Comparison of ENCODE assay signal across 10 mouse cellular contexts in genomic region chr4:73599248-73599647, GRCm38 (mm10). TPM values are rescaled to one million over a fixed set of nuclear protein-coding genes. Genes with fewer than 3 reads are reported as not detected.
DNase-seq lines count a peak whose midpoint lies in the region; ATAC-seq and TF ChIP-seq lines count a peak whose summit lies in the region.
"Had no signal": no experiment of that assay in that cellular context is flagged by ENCODE, and none has a peak within 500 bp of the region (broad histone marks: within the 10 kb centered on the region; RNA-seq: fewer than 3 reads in every experiment).

No protein-coding gene starts in this region.

- WGBS in embryonic facial prominence, embryonic 11.5 days = 7% methylated on average over 3 of the region's 3 CpGs
- WGBS in embryonic facial prominence, embryonic 10.5 days = 10% methylated on average over 3 of the region's 3 CpGs
- WGBS in hindbrain, postnatal 0 days = 6% methylated on average over 3 of the region's 3 CpGs
- WGBS in stomach, postnatal 0 days = 7% methylated on average over 3 of the region's 3 CpGs

- H3K27me3 ChIP-seq in embryonic facial prominence, embryonic 11.5 days (ENCODE audit: control insufficient read depth, insufficient read depth, low read length) = no peaks in the 10 kb centered on the region
- H3K27me3 ChIP-seq in embryonic facial prominence, embryonic 10.5 days (replicated peaks; ENCODE audit: low read depth, poor library complexity, severe bottlenecking) = no peaks in the 10 kb centered on the region
- H3K27me3 ChIP-seq in hindbrain, postnatal 0 days (ENCODE audit: insufficient read depth, low read length) = no peaks in the 10 kb centered on the region
- H3K27me3 ChIP-seq in stomach, postnatal 0 days (ENCODE audit: control insufficient read depth, insufficient read depth, low read length) = no peaks in the 10 kb centered on the region

- peak; percentile 82 for DNase-seq in embryonic facial prominence, embryonic 11.5 days (ENCODE audit: low spot score)
- no peak for DNase-seq in embryonic facial prominence, embryonic 10.5 days (ENCODE audit: low spot score)
- peak; percentile 11 for DNase-seq in right cerebral cortex, adult 18-20 months
- DNase-seq in right cerebral cortex, postnatal 25 days = no peak
- peak; percentile 91 for DNase-seq in hindbrain, postnatal 0 days (ENCODE audit: low spot score)
- DNase-seq in stomach, postnatal 0 days (ENCODE audit: low spot score) = no peak
- no peak for DNase-seq in gastrocnemius, adult 18-20 months (ENCODE audit: low spot score)
- DNase-seq in cerebellum, adult 8-10 months = no peak

- H3K4me3 ChIP-seq in embryonic facial prominence, embryonic 11.5 days (ENCODE audit: low read depth, low read length) = no peak overlapping the region
- no peak overlapping the region for H3K4me3 ChIP-seq in embryonic facial prominence, embryonic 10.5 days
- no peak overlapping the region for H3K4me3 ChIP-seq in hindbrain, postnatal 0 days (ENCODE audit: low read length)
- H3K4me3 ChIP-seq in stomach, postnatal 0 days (ENCODE audit: low read depth, low read length) = no peak overlapping the region

- H3K4me1 ChIP-seq in embryonic facial prominence, embryonic 11.5 days (ENCODE audit: control insufficient read depth, insufficient read depth, low read length) = no peaks in the 10 kb centered on the region
- H3K4me1 ChIP-seq in embryonic facial prominence, embryonic 10.5 days = no peaks in the 10 kb centered on the region
- no peaks in the 10 kb centered on the region for H3K4me1 ChIP-seq in hindbrain, postnatal 0 days (ENCODE audit: insufficient read depth, low read length)
- no peaks in the 10 kb centered on the region for H3K4me1 ChIP-seq in stomach, postnatal 0 days (replicated peaks; ENCODE audit: control insufficient read depth, insufficient read depth)

- H3K9ac ChIP-seq in embryonic facial prominence, embryonic 11.5 days (replicated peaks; ENCODE audit: low read length) = no peak overlapping the region
- no peak overlapping the region for H3K9ac ChIP-seq in hindbrain, postnatal 0 days (replicated peaks; ENCODE audit: low read length)
- H3K9ac ChIP-seq in stomach, postnatal 0 days (ENCODE audit: low read length) = no peak overlapping the region

- TF ChIP-seq CTCF in hindbrain, postnatal 0 days (IDR thresholded peaks at IDR 0.05; ENCODE audit: low read depth) = peak; percentile 81
- peak; percentile 77 for TF ChIP-seq CTCF in stomach, postnatal 0 days (IDR thresholded peaks at IDR 0.05; ENCODE audit: low read depth)

- no peaks in the 10 kb centered on the region for H3K9me3 ChIP-seq in embryonic facial prominence, embryonic 11.5 days (replicated peaks; ENCODE audit: control insufficient read depth, low read length)
- H3K9me3 ChIP-seq in embryonic facial prominence, embryonic 10.5 days = no peaks in the 10 kb centered on the region
- no peaks in the 10 kb centered on the region for H3K9me3 ChIP-seq in hindbrain, postnatal 0 days (ENCODE audit: low read length)
- H3K9me3 ChIP-seq in stomach, postnatal 0 days (ENCODE audit: control insufficient read depth, low read length) = no peaks in the 10 kb centered on the region

- H3K4me2 ChIP-seq in embryonic facial prominence, embryonic 11.5 days (ENCODE audit: low read depth, low read length) = no peak overlapping the region
- H3K4me2 ChIP-seq in hindbrain, postnatal 0 days (ENCODE audit: low read depth, low read length) = no peak overlapping the region
- no peak overlapping the region for H3K4me2 ChIP-seq in stomach, postnatal 0 days (replicated peaks; ENCODE audit: low read depth)

- ATAC-seq in embryonic facial prominence, embryonic 11.5 days (replicated peaks; ENCODE audit: insufficient number of reproducible peaks, low FRiP score, low TSS enrichment, low read depth) = no peak
- ATAC-seq in hindbrain, postnatal 0 days = peak; percentile 79
- ATAC-seq in stomach, postnatal 0 days (ENCODE audit: low FRiP score, low TSS enrichment) = no peak

- H3K27ac ChIP-seq in embryonic facial prominence, embryonic 11.5 days (replicated peaks; ENCODE audit: low read depth, low read length) = no peak overlapping the region
- no peak overlapping the region for H3K27ac ChIP-seq in embryonic facial prominence, embryonic 10.5 days (replicated peaks)
- no peak overlapping the region for H3K27ac ChIP-seq in hindbrain, postnatal 0 days
- H3K27ac ChIP-seq in stomach, postnatal 0 days (replicated peaks) = no peak overlapping the region

- H3K36me3 ChIP-seq in embryonic facial prominence, embryonic 11.5 days (replicated peaks; ENCODE audit: control insufficient read depth, insufficient read depth, low read depth, low read length) = no peaks in the 10 kb centered on the region
- H3K36me3 ChIP-seq in embryonic facial prominence, embryonic 10.5 days (replicated peaks) = no peaks in the 10 kb centered on the region
- no peaks in the 10 kb centered on the region for H3K36me3 ChIP-seq in hindbrain, postnatal 0 days (ENCODE audit: insufficient read depth, low read length)
- no peaks in the 10 kb centered on the region for H3K36me3 ChIP-seq in stomach, postnatal 0 days (ENCODE audit: control insufficient read depth, insufficient read depth, low read length)

- no peak for TF ChIP-seq EP300 in stomach, postnatal 0 days (optimal IDR thresholded peaks at IDR 0.05)

RNA-seq across cellular contexts. Expression of gene Gm11238, which starts 8.4 kb away (rescaled TPM):
- polyA plus RNA-seq in embryonic facial prominence, embryonic 11.5 days (2014; fragmentation: Nextera tagmentation; extraction: Ambion mirVana) = not detected in 2 replicates
- not detected in 2 replicates for polyA plus RNA-seq in embryonic facial prominence, embryonic 10.5 days (2016; fragmentation: Nextera tagmentation; extraction: Ambion mirVana)
- not detected in 2 replicates for total RNA-seq in hindbrain, postnatal 0 days (2014; rRNA removed)
- not detected in 2 replicates for polyA plus RNA-seq in hindbrain, postnatal 0 days (2015; fragmentation: Nextera tagmentation; extraction: Ambion mirVana)
- polyA plus RNA-seq in stomach, postnatal 0 days (2015; fragmentation: Nextera tagmentation; extraction: Ambion mirVana) = not detected in 2 replicates
- not detected for total RNA-seq in gastrocnemius, adult 18-20 months (2021)
- polyA plus RNA-seq: frontal cortex, adult 2 months; lung, embryonic 16.5 days had no signal

RNA-seq across cellular contexts. Expression of gene Gm11237, which starts 23.5 kb away (rescaled TPM):
- not detected in 2 replicates for polyA plus RNA-seq in embryonic facial prominence, embryonic 11.5 days (2014; fragmentation: Nextera tagmentation; extraction: Ambion mirVana)
- polyA plus RNA-seq in embryonic facial prominence, embryonic 10.5 days (2016; fragmentation: Nextera tagmentation; extraction: Ambion mirVana) = not detected in 2 replicates
- total RNA-seq in hindbrain, postnatal 0 days (2014; rRNA removed) = not detected in 2 replicates
- not detected in 2 replicates for polyA plus RNA-seq in hindbrain, postnatal 0 days (2015; fragmentation: Nextera tagmentation; extraction: Ambion mirVana)
- not detected in 2 replicates for polyA plus RNA-seq in stomach, postnatal 0 days (2015; fragmentation: Nextera tagmentation; extraction: Ambion mirVana)
- total RNA-seq in gastrocnemius, adult 18-20 months (2021) = not detected
- polyA plus RNA-seq: frontal cortex, adult 2 months; lung, embryonic 16.5 days had no signal

RNA-seq across cellular contexts. Expression of gene Gm11236, which starts 38.7 kb away (rescaled TPM):
- polyA plus RNA-seq in embryonic facial prominence, embryonic 11.5 days (2014; fragmentation: Nextera tagmentation; extraction: Ambion mirVana) = not detected in 2 replicates
- not detected in 2 replicates for polyA plus RNA-seq in embryonic facial prominence, embryonic 10.5 days (2016; fragmentation: Nextera tagmentation; extraction: Ambion mirVana)
- not detected in 2 replicates for total RNA-seq in hindbrain, postnatal 0 days (2014; rRNA removed)
- not detected in 2 replicates for polyA plus RNA-seq in hindbrain, postnatal 0 days (2015; fragmentation: Nextera tagmentation; extraction: Ambion mirVana)
- not detected in 2 replicates for polyA plus RNA-seq in stomach, postnatal 0 days (2015; fragmentation: Nextera tagmentation; extraction: Ambion mirVana)
- not detected for total RNA-seq in gastrocnemius, adult 18-20 months (2021)
- polyA plus RNA-seq: frontal cortex, adult 2 months; lung, embryonic 16.5 days had no signal

Comparison
In these comparisons a context has a peak if more than half of its experiments do, and no peak if none do; other contexts are left out.
1. DNase-seq: peak in embryonic facial prominence, embryonic 11.5 days (single experiment), right cerebral cortex, adult 18-20 months (single experiment) and hindbrain, postnatal 0 days (single experiment); none in embryonic facial prominence, embryonic 10.5 days (single experiment), right cerebral cortex, postnatal 25 days (single experiment), stomach, postnatal 0 days (single experiment), gastrocnemius, adult 18-20 months (single experiment) and cerebellum, adult 8-10 months (single experiment).